Mouse (Mus musculus) E14TG2a.4 (cell line): ENCODE data around the gene Psap.

Source experiments
- CTCF ChIP-seq: conservative IDR thresholded peaks from 2 replicates; pipeline ENCODE4 v1.5.1; 2014; ENCODE audit warnings: low read length
- POU5F1 ChIP-seq: IDR thresholded peaks from 2 replicates; pipeline ENCODE4 v1.6.1; 2014; ENCODE audit warnings: low read length, borderline replicate concordance

DNA sequence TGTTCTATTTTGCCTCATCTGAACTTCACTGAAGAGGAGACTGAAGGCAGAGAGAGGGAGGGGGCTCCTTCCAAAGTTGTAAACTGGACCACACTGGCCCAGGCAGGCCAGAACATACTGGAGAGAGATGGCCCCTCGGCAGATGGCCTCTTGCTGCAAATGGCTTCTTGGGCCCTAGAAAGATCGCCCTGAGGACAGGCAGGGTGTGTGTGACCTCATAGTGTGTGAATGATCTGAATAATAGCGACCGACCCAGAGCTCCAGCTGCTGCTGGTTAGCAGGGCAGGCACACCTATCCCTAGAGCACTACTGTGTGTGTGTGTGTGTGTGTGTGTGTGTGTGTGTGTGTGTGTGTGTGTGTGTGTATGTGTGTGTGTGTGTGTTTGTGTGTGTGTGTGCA lies 25.2 kb upstream of the Psap start:
- no peak for TF ChIP-seq CTCF
- TF ChIP-seq POU5F1, result no peak
